Mouse (Mus musculus) embryo, embryonic 11 days (tissue): Measurements from ENCODE around the gene Nwd2.

Experiments used
- DNase-seq: peaks from one replicate; pipeline ENCODE4 v3.0.0-alpha.2; 2015

Nwd2 gene

DNA sequence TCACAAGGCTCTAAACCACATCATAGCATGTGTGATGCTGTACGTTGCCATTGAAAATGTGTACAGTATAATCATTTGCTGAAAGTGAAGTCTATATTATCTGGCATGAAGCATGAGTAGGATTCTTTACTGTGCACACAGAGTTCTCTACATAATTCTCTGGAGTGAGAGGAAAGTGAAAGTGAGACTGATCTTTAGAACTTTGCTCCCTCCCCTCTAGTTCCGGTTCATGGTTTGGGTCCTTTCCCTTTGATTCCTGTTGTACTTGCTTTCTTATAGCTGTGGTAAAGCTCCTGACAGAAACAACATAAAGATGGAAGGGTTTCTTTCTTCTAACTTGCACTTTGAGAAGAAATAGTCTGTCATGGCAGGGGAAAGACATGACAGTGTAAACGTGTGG, 107.0 kb downstream of the Nwd2 start:
- no peak for DNase-seq

DNA sequence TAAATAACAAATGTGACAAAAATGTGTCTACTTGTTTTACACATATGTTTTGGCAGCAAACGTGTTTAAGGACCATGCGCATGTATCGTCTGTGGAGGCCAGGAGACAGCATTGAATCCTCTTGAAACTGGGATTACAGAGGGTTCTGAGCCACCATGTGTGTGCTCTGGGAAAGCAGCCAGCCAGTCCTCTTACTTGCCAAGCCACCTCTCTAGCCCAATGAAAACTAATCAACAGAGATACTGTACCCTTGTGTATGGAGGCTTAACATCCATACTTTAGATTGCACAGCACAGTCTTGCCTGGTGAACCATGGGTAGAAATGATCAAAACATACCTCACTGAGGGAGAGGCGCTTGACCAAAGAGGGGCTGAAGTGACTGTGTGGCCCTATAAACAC, 117.0 kb downstream of the Nwd2 start:
- no peak for DNase-seq

DNA sequence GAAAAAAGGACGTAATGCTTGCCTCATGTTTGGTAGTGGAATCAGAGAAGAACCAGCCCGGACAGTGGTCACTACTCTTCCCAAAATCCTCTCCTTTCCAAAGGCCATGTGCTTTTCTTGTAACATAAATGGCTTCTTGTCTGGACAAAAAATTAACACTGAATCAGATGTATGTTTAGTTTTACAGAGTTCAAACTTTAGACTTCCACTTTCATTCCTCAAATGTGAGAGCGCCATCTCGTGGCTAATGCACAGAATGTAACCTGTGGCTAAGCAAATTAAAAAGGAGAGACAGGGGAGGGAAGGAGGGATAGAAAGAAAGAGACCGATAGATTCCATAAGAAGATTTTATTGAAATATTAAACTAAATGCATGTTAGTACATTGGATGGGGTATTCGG, 117.8 kb downstream of the Nwd2 start:
- peak; percentile 86 for DNase-seq

DNA sequence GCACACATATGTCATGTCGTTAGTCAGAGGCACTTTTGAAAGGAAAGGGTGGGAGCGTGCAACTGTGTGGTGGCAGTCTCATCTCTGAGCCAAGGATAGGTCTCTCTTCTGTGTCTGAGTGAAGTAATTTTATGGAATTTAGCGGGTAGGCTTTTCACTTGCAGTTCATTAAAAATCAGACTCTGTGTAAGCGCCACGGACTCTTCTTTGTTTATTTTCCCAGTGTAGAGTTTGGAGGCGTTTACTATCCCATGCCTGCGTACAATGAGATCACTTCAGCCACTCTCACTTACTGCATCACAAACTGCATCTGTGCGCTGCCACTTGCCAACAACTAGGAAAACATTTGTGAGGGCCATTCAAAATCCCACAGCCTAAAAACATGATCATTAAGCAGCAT, 118.6 kb downstream of the Nwd2 start:
- DNase-seq, result no peak

DNA sequence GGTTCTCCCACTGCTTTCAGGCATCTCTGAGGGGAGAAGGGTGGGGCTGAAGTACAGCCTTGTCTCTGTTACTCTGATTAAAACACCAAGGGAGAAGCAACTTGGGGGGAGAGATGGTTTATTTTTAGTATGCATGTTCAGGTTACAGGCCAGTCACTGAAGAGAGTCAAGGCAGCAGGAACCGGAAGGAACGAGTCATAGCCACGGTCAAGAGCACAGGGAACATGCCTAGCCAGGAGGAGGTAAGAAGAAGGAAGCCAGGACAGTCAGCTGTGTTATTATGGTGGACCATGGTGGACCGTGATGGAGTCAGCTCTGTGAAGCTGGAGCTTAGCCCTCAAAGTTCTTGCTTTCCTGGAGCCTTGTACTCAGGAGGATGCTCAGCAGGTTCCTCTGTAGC, 119.3 kb downstream of the Nwd2 start:
- DNase-seq, result no peak

DNA sequence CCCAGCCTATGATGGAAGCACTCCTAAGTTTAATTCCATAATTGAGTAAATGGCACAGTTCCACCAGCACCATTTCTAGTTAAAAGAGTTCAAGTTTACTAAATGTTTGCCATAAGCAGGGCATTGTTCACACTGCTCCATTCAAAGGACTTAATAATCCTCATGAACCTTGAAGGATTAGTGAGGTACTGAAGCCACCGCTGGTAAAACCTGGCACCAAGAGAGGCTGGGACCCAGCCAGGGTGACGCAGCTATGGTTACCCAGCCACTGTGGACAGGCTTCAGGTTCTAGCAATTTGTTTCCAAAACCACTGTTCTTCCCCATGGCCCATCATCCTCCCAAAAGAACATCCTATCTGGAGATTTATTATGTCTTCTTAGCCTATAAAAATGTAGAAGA, 124.1 kb downstream of the Nwd2 start:
- DNase-seq, result no peak

DNA sequence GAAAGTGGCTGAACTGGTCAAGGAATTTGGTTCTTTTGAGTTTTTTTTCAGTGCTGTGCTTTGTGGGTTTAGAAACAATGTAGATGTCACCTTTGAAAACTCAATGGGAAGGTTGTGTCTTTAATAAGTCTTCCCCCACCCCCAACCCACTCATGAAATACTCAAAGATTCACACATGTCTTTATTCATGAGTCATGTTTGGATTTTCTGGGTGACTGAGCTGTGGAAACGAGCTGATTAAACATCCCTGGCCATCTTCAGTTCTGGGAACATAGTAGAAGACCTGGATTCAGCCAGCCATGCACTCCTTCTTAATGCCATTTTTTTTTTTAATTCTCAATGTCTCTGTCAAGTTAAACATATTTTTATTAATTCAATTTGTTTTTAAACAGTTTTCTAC, 124.7 kb downstream of the Nwd2 start:
- no peak for DNase-seq

DNA sequence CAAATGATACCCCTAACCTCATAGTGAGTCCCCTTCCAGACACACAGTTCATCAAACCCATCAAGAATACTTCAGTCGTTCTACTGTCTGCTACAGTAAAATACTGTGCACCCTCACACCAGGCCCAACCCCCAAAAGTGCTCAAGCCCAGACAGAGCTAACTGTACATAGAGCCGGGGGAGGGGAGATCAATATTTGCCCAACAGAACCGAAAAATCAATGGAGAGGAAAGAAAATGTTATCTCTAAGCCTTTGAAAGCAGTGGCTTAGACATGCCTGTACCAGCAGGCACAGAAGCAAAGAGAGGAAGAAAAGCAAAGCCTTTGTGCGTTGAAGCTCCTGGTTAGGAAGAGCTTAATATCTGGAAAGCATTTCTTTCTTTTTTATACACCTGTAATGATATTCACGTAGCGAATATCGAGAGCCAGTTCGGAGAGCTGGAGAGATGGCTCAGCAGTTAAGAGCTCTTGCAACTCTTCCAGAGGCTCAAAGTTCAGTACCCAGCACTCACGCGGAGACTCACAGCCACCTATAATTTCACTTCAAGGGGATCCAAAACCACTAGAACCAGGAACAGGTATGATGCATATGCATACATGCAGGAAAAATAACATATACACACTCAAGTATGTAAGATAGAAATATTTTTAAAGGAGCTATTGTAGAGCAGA, 139.4 kb downstream of the Nwd2 start:
- DNase-seq, result no peak

DNA sequence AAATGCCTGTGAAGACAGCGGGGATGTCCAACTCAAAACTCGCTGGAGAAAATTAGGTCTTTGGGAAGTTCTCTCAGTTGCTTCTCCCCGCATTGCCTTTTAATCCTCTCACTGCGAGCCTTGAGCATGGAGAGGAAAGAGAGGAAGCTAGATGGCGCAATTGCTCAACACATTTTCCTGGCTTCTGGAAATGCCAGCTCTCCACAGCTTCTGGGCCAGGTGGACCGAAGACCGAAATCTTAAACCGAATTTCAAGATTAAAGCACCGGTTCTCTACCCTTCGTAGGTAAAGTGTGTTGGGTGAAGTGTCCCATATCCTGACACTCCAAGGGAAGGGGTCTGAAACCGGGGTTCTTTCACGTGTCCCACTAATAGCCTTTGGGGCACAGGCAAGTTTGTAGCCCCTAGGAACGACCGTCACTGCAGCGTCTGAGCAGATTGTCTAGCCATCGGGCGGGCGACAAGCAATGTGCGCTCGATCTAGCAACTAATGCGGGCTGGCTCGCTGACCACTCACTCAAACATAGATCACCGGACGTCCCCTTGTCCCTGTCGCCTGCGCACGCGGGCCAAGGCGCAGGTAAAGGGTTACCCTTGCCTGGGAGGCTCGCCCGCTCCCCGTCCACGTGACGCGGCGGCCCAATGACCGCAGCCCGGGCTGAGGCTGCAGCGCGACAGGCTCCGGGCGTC, 163.1 kb downstream of the Nwd2 start, which contains the start of gene 0610040J01Rik:
Gene 0610040J01Rik, plus strand, starts transcription at position 545 of the 690 bp plus-strand sequence.
- peak; percentile 85 for DNase-seq

DNA sequence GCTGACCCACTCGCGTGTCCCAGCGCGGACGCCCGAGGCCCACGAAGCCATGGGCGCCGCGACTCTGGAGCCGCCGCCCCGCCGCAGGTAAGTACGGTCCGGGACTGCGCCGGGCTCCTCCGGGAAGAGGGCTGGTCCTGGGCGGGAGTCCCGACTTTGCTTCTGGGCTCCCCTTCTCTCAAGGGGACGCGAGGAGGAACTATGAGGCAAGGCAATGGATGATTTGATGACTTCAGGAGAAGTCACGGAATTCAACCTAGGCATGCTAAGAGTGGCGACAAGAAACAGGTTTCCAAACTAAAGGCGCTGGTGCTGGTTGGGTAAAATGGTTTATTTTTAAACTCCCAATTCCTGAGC, 163.6 kb downstream of the Nwd2 start:
- DNase-seq, result no peak

DNA sequence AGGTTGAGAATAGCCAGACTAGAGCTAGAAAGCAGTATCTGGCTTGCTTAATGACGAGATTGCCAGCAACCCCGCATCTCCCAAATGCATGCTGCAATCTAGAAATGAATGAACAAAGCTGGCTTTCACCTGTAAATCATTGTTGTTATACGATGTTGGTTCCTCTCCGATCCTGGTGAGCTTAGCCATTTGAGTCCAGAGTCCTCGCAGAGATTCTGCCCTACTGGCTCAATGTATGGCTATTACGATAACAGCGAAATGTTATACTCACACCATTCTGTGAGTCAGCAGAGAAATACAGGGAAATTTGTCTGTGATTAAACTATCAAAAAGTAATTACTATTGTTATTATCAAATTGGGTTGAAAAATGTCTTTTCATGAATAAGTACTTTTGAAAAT, 167.7 kb downstream of the Nwd2 start:
- no peak for DNase-seq

DNA sequence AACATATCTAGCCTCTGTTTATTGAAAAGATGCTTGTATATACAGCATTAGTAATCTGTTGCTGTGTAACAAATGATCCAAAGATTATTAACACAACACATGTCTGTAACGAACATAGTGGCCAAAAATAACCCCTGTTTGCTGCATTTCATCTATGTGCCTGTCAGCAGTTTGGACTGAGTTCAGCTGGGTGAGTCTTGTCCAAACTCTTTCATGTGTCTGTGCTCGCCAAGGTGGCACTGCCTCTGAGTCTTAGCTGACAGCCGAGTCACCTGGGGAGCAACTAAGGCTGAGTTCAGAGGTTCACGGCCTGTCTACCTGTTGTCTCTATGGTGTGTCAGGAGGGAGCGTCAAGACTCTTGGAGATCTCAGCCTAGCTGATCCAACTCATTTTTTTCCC, 168.4 kb downstream of the Nwd2 start:
- no peak for DNase-seq

DNA sequence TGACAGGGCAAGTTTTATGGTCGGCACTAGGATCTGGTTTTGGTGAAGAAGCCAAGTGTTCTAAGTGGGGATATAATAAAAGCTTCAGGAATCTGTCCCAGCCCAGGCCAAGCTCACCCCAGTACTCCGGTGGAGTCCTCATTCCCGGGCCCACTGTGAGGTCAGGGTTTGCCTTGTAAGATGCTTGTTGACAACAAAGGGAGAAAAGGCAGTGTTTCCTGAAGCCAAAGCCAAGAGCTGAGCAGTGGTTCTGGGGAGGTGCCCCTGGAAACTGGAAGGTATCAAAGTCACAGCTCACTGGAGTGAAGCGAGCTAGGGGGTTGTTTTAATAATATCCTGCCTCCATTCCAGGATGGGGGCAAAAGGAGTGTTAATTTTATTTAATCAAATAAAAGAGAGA, 170.1 kb downstream of the Nwd2 start:
- DNase-seq, result no peak

DNA sequence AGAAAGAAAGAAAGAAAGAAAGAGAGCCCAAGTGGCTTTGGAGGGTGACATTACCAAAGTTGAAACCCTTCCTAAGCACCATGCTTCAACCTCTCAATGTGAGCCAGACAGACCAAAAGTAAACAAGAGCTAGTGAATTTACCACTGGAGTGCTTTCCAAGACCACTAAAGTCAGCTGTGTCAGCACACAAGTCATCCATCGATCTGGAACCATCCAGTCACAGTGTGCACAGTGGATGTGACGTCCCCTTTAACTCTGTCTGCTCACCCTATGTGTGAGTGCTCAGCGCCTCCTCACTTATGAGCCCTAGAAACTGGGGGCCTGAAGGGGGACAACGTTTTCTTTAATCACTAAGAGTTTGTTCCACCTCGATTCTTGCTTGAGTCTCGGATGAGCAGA, 170.6 kb downstream of the Nwd2 start:
- no peak for DNase-seq

DNA sequence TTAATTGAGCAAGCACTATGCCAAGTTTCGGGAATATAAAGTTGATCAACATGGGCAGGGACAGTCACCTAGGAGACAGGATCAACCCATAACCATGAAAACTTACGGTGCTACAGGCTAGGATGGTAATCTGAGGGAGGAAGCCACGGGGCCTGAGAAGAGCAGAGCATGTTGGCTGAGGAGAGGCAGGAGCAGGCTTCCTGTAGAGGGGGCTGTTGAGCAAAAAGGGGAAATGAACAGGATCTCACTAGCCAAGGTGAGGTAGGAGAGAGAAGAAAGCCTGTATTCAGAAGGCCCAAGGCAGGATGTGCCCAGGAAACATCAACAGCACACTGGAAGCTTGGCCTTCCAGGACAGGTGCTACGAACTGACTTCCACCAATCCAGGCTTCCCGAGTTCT, 172.3 kb downstream of the Nwd2 start:
- no peak for DNase-seq

DNA sequence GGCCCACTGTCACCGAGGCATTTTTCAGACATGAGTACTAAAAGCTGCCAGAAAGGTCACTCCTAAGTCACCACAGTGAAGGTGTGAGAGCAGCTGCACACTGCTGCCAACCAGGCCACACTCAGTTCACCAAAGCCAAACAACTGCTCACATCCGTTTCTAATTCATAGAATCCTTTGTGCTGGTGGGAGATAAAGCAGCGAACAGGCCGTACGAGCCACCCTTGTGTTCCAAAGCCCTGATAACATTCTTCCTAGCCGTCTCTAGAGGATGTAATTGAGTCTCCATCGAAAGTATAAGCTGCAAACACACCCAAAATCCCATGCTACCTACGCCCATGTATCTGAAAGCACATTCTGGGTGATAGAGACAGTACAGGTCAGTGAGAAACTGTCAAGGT, 173.0 kb downstream of the Nwd2 start:
- no peak for DNase-seq

DNA sequence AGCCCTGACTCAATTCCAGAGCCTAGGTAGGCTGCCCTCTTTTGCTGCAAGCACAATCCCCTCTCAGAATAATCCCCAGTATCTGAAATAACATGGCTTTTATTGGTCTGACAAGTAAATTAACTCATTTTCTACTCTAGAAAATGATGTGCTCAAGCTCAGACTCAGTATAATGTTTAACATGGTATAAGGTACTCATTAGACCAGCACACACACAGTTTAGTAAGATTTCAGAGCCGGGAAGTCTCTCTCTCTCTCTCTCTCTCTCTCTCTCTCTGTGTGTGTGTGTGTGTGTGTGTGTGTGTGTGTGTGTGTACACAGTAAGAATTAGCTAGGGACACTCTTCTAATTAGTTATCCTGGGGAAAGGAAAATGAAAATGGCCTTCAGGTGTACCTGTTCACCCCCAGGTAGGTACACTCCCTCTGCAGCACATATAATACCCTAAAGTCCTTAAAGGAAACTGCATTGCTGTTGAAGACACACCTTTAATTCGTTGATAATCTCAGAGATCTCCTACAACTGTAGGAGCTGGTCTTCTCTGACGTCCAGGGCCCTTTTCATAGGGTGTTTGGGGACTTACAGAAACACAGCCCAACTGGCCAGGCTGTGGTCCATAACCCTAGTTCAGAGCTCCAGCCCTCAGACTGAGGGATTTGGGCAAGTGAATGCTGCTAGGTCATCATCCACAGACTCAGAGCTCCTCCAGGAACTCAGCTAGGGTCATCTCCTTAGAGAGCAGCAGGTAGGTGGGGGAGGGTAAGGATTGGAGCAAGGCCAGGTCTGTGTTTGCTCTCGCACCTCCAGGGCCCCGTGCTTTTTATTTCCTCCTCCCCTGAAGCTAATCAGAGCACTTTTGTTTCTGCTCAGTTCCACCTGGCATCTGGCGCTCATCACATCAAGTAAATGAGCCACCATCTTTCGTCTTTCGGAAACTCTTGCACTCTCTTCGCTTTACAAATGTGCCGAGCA, 174.7 kb downstream of the Nwd2 start:
- DNase-seq, result no peak

DNA sequence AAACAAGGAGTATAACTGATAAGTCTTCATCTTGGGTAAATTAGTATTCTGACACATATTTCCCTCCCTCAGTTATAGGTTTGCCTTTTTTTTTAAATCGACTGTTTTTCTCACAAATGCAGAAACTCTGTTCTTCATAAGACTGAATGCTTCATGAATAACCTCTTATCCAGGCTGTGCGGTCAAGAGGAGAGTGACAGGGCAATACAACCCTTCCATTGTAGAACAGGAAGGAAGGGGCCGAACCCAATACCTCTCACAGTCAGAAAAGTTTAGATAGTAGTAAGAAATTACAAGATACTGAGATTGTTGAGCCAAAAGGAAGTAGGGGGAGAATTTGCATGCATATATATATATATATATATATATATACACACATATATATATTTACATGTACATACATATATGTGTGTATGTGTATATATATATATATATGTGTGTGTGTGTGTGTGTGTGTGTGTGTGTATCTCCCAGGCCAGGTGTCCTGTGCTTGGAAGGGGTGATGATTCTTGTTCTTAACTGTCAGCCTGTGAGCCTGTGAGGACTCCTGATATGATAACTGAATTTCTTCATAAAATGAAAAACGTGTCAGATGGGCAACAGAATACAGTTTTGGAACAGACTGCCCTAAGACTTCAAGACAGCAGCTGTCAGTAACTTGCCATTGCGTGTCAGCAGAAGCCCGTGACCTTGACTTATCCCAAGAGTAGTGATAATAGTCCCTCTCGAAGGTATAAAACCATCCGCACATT, 175.9 kb downstream of the Nwd2 start:
- no peak for DNase-seq

DNA sequence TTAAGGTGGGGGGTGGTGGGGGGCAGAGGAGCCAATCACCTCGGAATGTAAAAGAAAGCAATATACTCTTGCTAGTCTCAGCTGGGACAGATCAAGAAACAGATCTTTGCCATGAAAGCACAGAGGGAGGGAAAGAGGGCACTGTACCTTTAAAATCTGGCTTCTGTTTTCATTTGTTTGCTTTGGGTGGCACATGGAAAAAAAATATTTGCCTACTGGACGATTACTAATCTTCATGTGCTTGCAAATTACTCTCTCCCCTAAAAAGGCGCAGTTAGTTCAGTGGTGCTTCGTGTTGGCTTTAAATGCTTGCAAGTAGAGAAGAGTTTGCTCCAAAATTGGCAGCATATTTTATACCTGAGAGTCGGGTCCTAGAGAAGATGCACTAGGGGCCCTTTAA, 177.0 kb downstream of the Nwd2 start:
- no peak for DNase-seq

DNA sequence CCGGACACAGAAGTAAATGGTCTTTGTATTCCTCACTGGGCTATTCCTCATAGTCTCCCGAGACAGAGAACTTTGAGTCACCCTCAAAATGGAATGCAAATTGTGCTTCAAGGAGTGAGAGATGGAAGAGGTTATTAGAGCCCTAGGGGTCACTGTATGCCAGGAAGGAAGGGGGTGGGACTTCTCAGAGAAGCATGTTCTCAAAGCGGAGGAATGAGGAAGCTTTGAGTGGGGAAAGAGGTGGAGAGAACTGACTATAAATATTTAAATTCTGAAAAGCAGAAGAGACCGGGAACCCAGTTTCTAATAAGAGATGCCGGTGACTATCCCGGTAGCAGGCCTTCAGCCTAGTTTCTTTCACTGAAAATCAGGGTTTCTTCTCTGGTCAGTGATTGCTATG, 178.1 kb downstream of the Nwd2 start:
- no peak for DNase-seq

DNA sequence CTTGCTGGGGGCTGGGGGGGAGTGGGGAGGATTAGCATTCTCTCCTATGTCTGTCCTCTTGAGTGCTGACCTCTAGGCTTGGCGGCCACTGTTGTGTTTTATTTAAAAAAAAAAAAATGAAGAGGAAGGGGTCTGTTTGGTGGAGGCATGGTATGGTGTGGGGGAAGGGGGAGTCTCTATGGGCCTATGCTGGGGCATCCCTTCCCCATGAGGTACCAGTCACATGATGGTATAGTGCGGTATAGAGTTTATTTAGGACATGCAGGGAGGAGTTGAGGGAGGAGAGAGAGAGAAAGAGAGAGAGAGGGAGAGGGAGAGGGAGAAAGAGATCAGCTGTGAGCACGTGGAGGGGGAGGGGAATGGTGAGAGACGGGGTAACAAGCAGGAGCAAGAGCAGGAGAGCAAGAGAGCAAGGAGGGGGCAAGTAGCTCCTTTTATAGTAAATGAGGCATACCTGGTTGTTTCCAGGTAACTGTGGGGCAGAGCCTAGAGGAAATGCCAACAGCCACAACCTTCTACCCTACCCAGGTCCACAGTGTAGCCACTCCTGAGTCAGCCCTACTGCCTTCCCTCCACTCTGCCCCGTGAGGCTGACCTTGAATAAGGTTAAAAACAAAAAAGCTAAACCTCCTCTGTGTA, 178.6 kb downstream of the Nwd2 start:
- DNase-seq, result no peak

DNA sequence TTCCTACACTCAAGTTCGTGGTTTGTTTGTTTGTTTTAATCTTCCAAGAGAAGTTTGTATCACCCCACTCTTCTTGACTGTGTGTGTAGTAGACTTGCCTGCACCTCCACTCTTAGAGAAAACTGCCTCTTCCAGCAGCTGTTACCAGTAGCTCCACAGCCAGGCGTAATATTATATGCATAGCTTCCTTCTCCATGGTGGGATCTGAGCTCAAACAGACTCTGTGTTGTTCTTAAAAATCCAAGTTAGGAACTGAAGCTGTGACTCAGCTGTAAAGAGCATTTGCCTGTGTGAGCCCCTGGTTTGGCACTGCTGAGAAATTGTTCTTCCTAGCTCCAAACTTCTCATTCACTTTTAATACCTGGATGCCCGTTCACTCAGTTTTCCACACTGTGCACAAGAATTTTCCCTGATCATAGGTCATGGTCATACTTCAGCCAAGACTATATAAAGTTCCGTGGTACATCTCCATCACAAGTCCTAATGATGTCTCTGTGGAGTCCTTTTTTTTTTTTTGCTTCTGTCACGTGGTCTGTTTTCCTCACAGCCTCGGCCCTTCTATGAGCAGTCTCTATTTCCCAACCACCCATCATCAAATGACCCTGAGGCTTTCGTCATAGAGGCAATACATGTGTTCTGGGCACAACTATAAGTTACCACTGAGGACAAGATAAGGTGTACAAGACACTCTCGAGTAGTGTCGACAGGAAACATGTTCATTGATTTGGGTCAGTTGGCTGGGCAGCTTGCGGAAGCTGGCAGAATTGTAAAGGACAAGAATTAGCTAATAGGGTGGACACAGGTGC, 179.7 kb downstream of the Nwd2 start:
- DNase-seq, result no peak
